Mouse (Mus musculus) heart, embryonic 15.5 days (tissue): ENCODE measurements around the gene H2-Ab1. TPM values are rescaled to one million over a fixed set of nuclear protein-coding genes. Genes with fewer than 3 reads are reported as not detected.

Source experiments
- ATAC-seq: fragments of 200-750 bp; cut with Nextera tagmentation; replicated peaks from 2 replicates; pipeline ENCODE4 v1.8.0; 2017; ENCODE audit warnings: low read depth, moderate TSS enrichment; ENCODE audit not compliant: insufficient number of reproducible peaks, insufficient read depth, low FRiP score
- H3K27ac ChIP-seq: fragments of 300-500 bp; sonication (generic); 2 replicates; pipeline ENCODE4 v1.5.1; 2015; ENCODE audit warnings: mild to moderate bottlenecking, inconsistent platforms
- H3K27me3 ChIP-seq: fragments of 300-500 bp; sonication (generic); 2 replicates; pipeline ENCODE4 v1.6.1; 2015; ENCODE audit warnings: inconsistent platforms
- H3K36me3 ChIP-seq: fragments of 300-500 bp; sonication (generic); 2 replicates; pipeline ENCODE4 v1.6.1; 2015; ENCODE audit warnings: mild to moderate bottlenecking, inconsistent platforms
- H3K4me1 ChIP-seq: fragments of 300-500 bp; sonication (generic); replicated peaks from 2 replicates; pipeline ENCODE4 v1.6.1; 2015; ENCODE audit warnings: inconsistent platforms
- H3K4me2 ChIP-seq: fragments of 300-500 bp; sonication (generic); 2 replicates; pipeline ENCODE4 v1.6.1; 2015; ENCODE audit warnings: inconsistent platforms, mild to moderate bottlenecking, moderate library complexity
- H3K4me3 ChIP-seq: fragments of 300-500 bp; sonication (generic); 2 replicates; pipeline ENCODE4 v1.5.1; 2015; ENCODE audit warnings: mild to moderate bottlenecking, inconsistent platforms
- H3K9ac ChIP-seq: fragments of 300-500 bp; sonication (generic); 2 replicates; pipeline ENCODE4 v1.6.1; 2015; ENCODE audit warnings: mild to moderate bottlenecking, inconsistent platforms
- H3K9me3 ChIP-seq: fragments of 300-500 bp; sonication (generic); replicated peaks from 2 replicates; pipeline ENCODE4 v1.6.1; 2016; ENCODE audit warnings: inconsistent platforms
- WGBS: fragments of 180-500 bp; shearing (Covaris S2); methylation state at CpG from one replicate; pipeline ENCODE4 v1.1.7; 2015; ENCODE audit warnings: mixed read lengths; 5-methylcytosine and 5-hydroxymethylcytosine counted together
- polyA plus RNA-seq: library from polyadenylated mRNA; unstranded; fragments of >200 nt; fragmentation: Nextera tagmentation; extraction: Ambion mirVana; gene quantifications from 2 replicates; pipeline ENCODE4 v1.2.1, GENCODE M21; 2015

Gene H2-Ab1
- polyA plus RNA-seq, 1 experiment from 2014 or later = 16.2 TPM

DNA sequence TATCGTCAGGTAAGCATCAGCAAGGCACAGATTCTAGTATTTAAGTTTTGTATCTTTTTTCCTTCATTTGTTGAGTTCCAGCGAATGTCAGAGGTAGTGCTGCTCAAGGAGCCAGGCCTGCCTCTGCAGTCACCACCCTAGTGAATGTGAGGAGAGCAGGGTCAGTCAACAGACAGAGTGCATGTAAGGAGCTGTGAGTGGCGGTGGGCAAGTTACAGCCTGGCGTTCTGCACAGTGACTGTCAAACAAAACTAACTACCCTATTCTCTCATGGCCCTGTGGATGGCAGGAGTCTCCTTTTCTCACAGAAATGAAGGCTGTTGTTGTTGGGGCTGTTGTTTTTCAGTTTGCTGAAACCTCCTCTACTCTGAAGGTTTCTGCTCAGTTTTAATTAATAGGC, 27.9 kb downstream of the H2-Ab1 start:
- Histone ChIP-seq H3K4me1 (no peaks in the 10 kb centered on the region), H3K36me3 (no peaks in the 10 kb centered on the region), H3K4me2 (no peak overlapping the region), H3K27me3 (no peaks in the 10 kb centered on the region; the same call in 1 of the 2 replicates), H3K27ac (no peak overlapping the region), H3K9me3 (no peaks in the 10 kb centered on the region), H3K9ac (no peak overlapping the region), H3K4me3 (no peak overlapping the region)
- no peak for ATAC-seq
- 62% methylated on average over 4 of the region's 4 CpGs for WGBS

DNA sequence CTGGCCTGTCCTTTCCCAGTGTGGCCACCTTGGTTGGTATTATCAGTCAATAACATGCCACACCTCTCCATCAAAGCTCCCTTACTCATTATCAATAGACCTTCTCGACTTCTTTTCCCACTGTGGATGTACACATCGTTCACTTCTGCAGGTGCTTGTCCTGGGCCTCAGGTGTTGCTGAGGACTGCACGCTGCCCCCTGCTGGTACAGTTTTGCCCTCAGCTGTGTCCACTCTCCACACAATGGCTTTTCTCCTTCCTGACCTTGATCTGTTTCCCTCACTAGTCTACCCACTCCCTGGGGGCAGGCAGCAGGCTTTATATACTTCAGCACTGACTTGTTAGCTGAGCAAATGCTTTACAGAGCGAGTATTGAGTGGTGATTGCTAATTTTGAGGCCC, 28.4 kb downstream of the H2-Ab1 start:
- Histone ChIP-seq H3K4me2 (no peak overlapping the region), H3K36me3 (no peaks in the 10 kb centered on the region), H3K9me3 (no peaks in the 10 kb centered on the region), H3K27ac (no peak overlapping the region), H3K27me3 (no peaks in the 10 kb centered on the region; the same call in 1 of the 2 replicates), H3K4me1 (no peaks in the 10 kb centered on the region), H3K4me3 (no peak overlapping the region), H3K9ac (no peak overlapping the region)
- WGBS = 40% methylated on average over 4 of the region's 4 CpGs
- no peak for ATAC-seq

DNA sequence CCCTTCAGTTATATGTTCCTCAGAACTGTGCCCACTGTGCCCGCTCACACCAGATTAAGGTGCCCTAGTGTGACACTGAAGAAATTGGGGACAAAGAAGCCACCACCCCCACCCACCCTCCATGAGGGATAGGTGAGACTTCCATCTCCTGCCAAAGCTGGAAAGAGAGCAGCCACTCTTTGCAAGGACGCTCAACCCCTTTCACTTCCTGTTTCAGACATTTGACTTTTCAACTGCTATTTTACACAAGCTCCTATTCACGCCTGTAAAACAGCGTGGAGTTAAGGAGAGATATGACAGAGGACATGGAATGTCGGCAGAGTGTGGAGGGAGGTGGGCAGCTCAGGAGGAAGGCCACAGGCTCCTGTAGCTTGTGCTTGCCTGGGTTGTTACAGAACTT, 29.0 kb downstream of the H2-Ab1 start:
- Histone ChIP-seq H3K4me1 (no peaks in the 10 kb centered on the region), H3K27ac (no peak overlapping the region), H3K4me2 (no peak overlapping the region), H3K27me3 (no peaks in the 10 kb centered on the region; the same call in 1 of the 2 replicates), H3K9ac (no peak overlapping the region), H3K4me3 (no peak overlapping the region), H3K9me3 (no peaks in the 10 kb centered on the region), H3K36me3 (no peaks in the 10 kb centered on the region)
- no peak for ATAC-seq
- 56% methylated on average over 5 of the region's 5 CpGs for WGBS

DNA sequence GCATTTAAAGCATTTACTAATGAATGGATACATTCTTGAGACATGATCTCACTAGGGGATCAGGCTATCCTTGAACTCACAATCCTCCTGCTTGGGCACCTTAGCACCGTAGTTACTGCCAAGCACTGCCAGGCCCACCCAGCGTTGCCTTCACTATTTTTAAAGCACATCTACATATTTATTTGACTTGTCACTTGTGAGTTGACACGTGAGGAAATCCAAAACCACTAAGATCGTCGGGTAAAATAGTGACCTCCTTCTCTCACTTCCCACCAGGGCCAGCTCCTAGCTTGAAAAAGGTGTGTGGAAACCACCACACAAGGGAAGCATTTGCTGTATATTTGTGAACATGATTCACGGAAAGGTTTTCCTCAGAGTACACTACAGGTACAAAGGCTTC, 29.5 kb downstream of the H2-Ab1 start:
- Histone ChIP-seq H3K27ac (no peak overlapping the region), H3K36me3 (no peaks in the 10 kb centered on the region), H3K4me2 (no peak overlapping the region), H3K4me3 (no peak overlapping the region), H3K9me3 (no peaks in the 10 kb centered on the region), H3K27me3 (no peaks in the 10 kb centered on the region), H3K9ac (no peak overlapping the region), H3K4me1 (no peaks in the 10 kb centered on the region)
- 63% methylated on average over 6 of the region's 6 CpGs for WGBS
- ATAC-seq = no peak

DNA sequence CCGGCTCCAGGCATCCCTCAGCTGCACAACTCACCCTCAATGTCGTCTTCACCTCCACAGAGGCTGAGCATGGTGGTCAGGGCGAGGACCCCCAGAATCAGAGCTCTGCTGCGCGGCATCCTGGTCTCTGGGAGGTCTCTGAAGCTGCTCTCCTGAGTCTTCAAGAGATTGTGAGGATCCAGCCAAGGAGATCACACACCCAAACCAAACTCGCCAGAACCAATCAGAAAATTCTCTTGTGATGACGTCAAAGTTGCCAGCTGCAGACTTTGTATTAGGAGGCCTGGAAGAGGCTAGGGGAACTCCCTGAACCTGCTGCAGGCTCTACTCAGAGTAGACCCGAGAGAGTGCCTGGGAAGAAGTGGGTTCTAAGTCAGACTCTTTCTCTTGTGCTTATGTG, 30.2 kb downstream of the H2-Ab1 start, which contains the start of gene H2-Aa:
Gene H2-Aa, minus strand, starts transcription at position 176 of the 400 bp plus-strand sequence.
- no peaks in the 10 kb centered on the region for H3K9me3 ChIP-seq
- ATAC-seq = no peak
- WGBS = 21% methylated on average over 8 of the region's 8 CpGs
- H3K9ac ChIP-seq = no peak within 1 kb of the TSS
- H3K4me3 ChIP-seq = no peak within 1 kb of the TSS
- no peaks in the 10 kb centered on the region for H3K4me1 ChIP-seq
- H3K4me2 ChIP-seq = no peak within 1 kb of the TSS
- H3K27ac ChIP-seq = no peak within 1 kb of the TSS
- no peaks in the 10 kb centered on the region for H3K36me3 ChIP-seq
- H3K27me3 ChIP-seq = no peaks in the 10 kb centered on the region

DNA sequence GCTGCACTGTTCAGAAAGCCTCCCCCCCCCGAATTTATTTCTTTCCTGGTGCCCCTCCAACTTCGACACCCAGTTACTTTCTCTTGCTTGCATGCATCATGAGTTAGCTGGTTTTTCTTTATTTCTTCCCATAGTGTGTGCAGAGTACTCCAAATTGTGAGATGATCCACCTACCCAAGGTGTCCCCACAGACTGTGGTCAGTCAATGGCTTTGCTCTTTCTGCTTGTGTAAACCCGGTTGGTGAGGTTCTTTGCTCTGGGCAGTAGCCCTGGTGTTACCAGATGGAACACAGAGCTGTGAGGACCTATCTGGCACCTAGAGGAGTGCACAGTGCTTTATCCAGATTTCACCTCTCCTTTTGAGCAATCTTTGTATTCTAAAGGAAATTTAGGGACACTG, 30.6 kb downstream of the H2-Ab1 start:
- ATAC-seq = no peak
- H3K4me2 ChIP-seq = no peak overlapping the region
- H3K9ac ChIP-seq = no peak overlapping the region
- H3K4me1 ChIP-seq = no peaks in the 10 kb centered on the region
- no peaks in the 10 kb centered on the region for H3K36me3 ChIP-seq
- H3K27me3 ChIP-seq = no peaks in the 10 kb centered on the region
- WGBS = 51% methylated on average over 3 of the region's 3 CpGs
- no peaks in the 10 kb centered on the region for H3K9me3 ChIP-seq
- no peak overlapping the region for H3K4me3 ChIP-seq
- no peak overlapping the region for H3K27ac ChIP-seq

DNA sequence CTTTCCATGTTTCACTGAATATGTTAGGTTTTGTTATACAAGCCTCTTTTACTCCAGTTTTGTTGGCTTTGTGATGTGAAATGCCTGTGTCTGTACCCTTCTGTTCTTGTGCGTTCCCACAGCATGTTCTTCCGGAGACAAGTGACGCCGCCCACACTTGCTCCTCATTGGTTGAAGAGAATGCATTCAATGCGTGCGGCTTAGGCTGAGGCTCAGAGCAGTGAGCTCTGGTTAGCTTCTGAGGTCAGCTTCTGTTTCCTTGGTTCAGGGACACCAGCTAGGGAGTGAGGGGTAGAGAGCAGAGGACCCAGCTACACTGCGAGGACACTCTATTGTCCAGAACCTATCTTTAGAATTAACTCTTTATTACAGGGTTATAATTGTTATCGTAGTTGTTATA, 34.1 kb downstream of the H2-Ab1 start:
- ATAC-seq = peak; percentile 82; the same call in 1 of the 2 replicates
- no peak overlapping the region for H3K9ac ChIP-seq

DNA sequence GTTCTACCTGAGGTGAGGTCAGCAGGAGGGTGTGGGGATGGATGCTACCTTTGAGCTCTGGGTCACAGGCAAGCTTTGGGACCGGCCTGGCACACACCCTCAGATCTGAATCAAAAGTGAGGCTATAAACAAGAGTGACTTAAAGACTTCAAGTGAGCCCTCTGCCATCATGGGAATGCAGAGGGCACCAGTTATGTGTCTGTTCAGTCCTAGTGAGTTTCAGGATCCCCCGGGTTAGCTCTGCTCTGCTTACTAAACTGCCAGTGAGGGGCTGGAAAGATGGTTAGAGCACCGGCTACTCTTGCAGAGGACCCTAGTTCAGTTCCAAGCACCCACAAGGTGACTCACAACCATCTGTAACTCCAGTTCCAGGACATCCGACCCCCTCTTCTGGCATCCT, 35.1 kb downstream of the H2-Ab1 start:
- no peak overlapping the region for H3K9ac ChIP-seq
- H3K4me3 ChIP-seq = no peak overlapping the region
- no peak overlapping the region for H3K4me2 ChIP-seq
- peaks cover 5% of the 10 kb centered on the region for H3K4me1 ChIP-seq
- no peaks in the 10 kb centered on the region for H3K27me3 ChIP-seq
- no peaks in the 10 kb centered on the region for H3K36me3 ChIP-seq
- 83% methylated on average over 4 of the region's 4 CpGs for WGBS
- H3K27ac ChIP-seq = no peak overlapping the region
- H3K9me3 ChIP-seq = no peaks in the 10 kb centered on the region
- no peak for ATAC-seq

More for the DNA sequence above, 34.1 kb downstream of the H2-Ab1 start:
- H3K27ac ChIP-seq = no peak overlapping the region
- 14% methylated on average over 8 of the region's 8 CpGs for WGBS
- no peaks in the 10 kb centered on the region for H3K9me3 ChIP-seq
- H3K27me3 ChIP-seq = no peaks in the 10 kb centered on the region
- no peak overlapping the region for H3K4me3 ChIP-seq
- H3K36me3 ChIP-seq = no peaks in the 10 kb centered on the region
- H3K4me2 ChIP-seq = no peak overlapping the region
- peaks cover 5% of the 10 kb centered on the region for H3K4me1 ChIP-seq

DNA sequence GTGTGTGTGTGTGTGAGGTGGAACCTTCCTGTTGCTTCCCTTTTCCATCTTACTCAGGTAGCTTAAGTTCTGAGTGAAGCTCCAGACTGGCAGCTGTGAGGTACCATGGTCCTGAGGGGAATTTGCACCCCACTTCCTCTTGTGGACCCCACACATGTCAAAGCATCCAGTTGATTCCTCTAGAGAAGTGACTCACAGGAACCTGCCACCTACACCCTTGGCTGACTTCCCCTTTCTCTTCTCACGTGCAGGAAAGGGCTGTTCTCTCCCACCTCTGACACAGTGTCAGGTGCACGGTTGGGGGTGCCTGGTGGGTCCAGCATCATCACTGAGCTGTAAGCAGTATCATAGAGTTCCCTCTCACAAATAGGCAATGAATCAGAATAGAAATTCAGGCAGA, 36.0 kb downstream of the H2-Ab1 start:
- H3K36me3 ChIP-seq = no peaks in the 10 kb centered on the region
- no peak overlapping the region for H3K4me2 ChIP-seq
- peaks cover 5% of the 10 kb centered on the region for H3K4me1 ChIP-seq
- WGBS = 30% methylated on average over 2 of the region's 2 CpGs
- H3K9me3 ChIP-seq = no peaks in the 10 kb centered on the region
- H3K9ac ChIP-seq = no peak overlapping the region
- ATAC-seq = no peak
- no peaks in the 10 kb centered on the region for H3K27me3 ChIP-seq
- no peak overlapping the region for H3K4me3 ChIP-seq
- H3K27ac ChIP-seq = no peak overlapping the region

DNA sequence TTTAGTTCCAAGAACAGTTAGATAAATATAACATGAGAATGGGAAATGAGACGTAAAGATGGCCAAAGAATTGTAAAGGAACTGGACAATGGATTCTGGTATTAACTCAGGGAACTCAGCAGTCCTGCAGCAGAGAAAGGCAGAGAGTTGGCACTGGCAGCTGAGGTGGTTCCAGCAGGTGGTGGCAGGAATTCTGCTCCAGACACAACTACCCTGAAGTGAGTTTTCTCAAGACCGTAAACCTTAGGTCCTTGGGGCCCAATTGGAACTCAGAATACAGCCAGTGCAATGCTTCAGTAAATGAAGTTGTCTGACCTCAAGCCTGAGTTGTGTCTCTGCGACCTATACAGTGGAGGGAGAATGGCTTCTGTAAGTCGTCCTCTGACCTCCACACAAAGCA, 36.8 kb downstream of the H2-Ab1 start:
- ATAC-seq = no peak
- no peaks in the 10 kb centered on the region for H3K36me3 ChIP-seq
- 61% methylated on average over 4 of the region's 4 CpGs for WGBS

DNA sequence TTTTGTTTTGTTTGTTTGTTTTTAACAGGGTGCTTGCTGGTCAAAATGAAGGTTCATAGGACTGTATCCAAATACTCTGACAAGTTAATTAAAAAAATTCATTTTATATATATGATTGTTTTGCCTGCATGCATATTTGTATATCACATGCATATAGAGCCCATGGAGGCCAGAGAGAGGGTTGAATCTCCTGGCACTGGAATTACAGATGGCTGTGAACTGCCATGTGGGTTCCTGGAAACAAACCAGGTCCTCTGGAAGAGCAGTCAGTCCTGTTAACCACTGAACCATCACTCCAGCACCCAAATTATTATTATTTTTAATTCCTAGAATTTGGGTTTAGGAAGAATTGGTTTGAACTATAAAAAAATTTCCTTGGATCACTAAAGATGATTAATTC, 37.8 kb downstream of the H2-Ab1 start:
- Histone ChIP-seq H3K4me1 (peaks cover 5% of the 10 kb centered on the region), H3K9ac (no peak overlapping the region), H3K27ac (no peak overlapping the region), H3K36me3 (no peaks in the 10 kb centered on the region), H3K27me3 (no peaks in the 10 kb centered on the region), H3K4me3 (no peak overlapping the region), H3K9me3 (no peaks in the 10 kb centered on the region), H3K4me2 (no peak overlapping the region)
- no peak for ATAC-seq

More for the DNA sequence above, 36.8 kb downstream of the H2-Ab1 start:
- Histone ChIP-seq H3K4me3 (no peak overlapping the region), H3K9me3 (no peaks in the 10 kb centered on the region), H3K27ac (no peak overlapping the region), H3K9ac (no peak overlapping the region), H3K27me3 (no peaks in the 10 kb centered on the region), H3K4me1 (peaks cover 5% of the 10 kb centered on the region), H3K4me2 (no peak overlapping the region)

DNA sequence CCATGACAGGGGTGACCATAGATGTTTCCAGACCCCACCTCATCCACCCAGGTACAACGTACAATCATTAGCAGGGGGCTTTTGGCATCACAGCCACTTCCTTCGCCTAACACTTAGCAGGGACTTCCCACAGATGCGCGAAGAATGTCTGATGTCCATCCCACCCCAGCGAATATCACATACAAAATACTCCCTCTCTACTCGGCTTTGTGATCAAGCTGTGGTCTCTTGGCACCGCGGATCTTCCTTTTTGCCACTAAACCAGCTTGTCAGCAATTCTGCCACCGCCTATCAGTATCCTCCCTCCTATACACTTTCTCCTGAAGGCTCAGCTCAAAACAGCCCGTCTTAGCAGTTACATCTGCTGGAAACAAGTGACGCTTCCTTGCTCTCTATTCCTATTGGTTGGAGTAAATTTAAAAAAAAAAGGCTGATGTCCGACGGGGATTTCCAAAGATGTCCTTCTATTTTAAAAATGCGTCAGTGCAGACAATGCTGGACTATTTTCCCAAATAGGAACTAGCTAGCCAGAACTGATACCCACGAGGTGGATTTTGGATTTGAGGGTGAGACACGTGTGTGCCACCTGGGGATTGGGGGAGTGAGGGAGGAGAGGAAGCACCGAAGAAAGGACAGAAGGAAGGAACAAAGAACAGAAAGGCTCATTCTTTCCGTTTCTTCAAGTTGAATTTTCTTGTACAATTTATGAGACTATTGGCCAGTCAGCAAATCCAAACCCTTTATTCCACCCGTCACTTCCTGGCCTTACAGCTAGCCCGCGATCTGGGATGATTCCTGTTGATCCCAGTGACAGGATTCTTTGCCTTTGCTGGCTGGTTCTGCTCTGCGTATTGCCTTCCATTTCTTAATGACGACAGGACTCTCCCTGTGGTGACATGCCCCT, 38.7 kb downstream of the H2-Ab1 start:
- Histone ChIP-seq H3K4me1 (peaks cover 5% of the 10 kb centered on the region), H3K36me3 (no peaks in the 10 kb centered on the region), H3K27me3 (no peaks in the 10 kb centered on the region), H3K4me2 (peak overlapping the region; percentile 60), H3K9me3 (no peaks in the 10 kb centered on the region), H3K4me3 (peak overlapping the region; percentile 39), H3K9ac (no peak overlapping the region), H3K27ac (no peak overlapping the region)
- WGBS = 25% methylated on average over 23 of the region's 23 CpGs
- ATAC-seq = no peak; the same call in 1 of the 2 replicates
